Mouse (Mus musculus) midbrain, embryonic 15.5 days (tissue): ENCODE results near the gene Med24. TPM values are rescaled to one million over a fixed set of nuclear protein-coding genes. Genes with fewer than 3 reads are reported as not detected.
"Not testable (repeated sequence)": the region's sequence is repeated elsewhere in the genome, so short reads cannot be mapped to it uniquely, and the experiment has no call there.

Experiments
- ATAC-seq: fragments of 200-750 bp; cut with Nextera tagmentation; replicated peaks from 2 replicates; pipeline ENCODE4 v1.8.0; 2017; ENCODE audit warnings: moderate TSS enrichment
- H3K27ac ChIP-seq: fragments of 300-500 bp; sonication (generic); 2 replicates; pipeline ENCODE4 v1.5.1; 2015; ENCODE audit warnings: mild to moderate bottlenecking, inconsistent platforms
- H3K27me3 ChIP-seq: fragments of 300-500 bp; sonication (generic); replicated peaks from 2 replicates; pipeline ENCODE4 v1.6.1; 2015; ENCODE audit warnings: inconsistent platforms
- H3K36me3 ChIP-seq: fragments of 300-500 bp; sonication (generic); replicated peaks from 2 replicates; pipeline ENCODE4 v1.6.1; 2015; ENCODE audit warnings: inconsistent platforms
- H3K4me1 ChIP-seq: fragments of 300-500 bp; sonication (generic); 2 replicates; pipeline ENCODE4 v1.6.1; 2015; ENCODE audit warnings: inconsistent platforms
- H3K4me2 ChIP-seq: fragments of 300-500 bp; sonication (generic); 2 replicates; pipeline ENCODE4 v1.6.1; 2015; ENCODE audit warnings: inconsistent platforms, mild to moderate bottlenecking, moderate library complexity
- H3K4me3 ChIP-seq: fragments of 300-500 bp; sonication (generic); 2 replicates; pipeline ENCODE4 v1.5.1; 2015; ENCODE audit warnings: mild to moderate bottlenecking, inconsistent platforms
- H3K9ac ChIP-seq: fragments of 300-500 bp; sonication (generic); 2 replicates; pipeline ENCODE4 v1.6.1; 2015; ENCODE audit warnings: mild to moderate bottlenecking, inconsistent platforms
- H3K9me3 ChIP-seq: fragments of 300-500 bp; sonication (generic); 2 replicates; pipeline ENCODE4 v1.6.1; 2016; ENCODE audit warnings: inconsistent platforms
- WGBS: fragments of 180-500 bp; shearing (Covaris S2); methylation state at CpG from one replicate; pipeline ENCODE4 v1.1.7; 2015; ENCODE audit warnings: mixed read lengths; 5-methylcytosine and 5-hydroxymethylcytosine counted together
- polyA plus RNA-seq: library from polyadenylated mRNA; unstranded; fragments of >200 nt; fragmentation: Nextera tagmentation; extraction: Ambion mirVana; gene quantifications from 2 replicates; pipeline ENCODE4 v1.2.1, GENCODE M21; 2015

Gene Med24
- polyA plus RNA-seq, 1 experiment from 2014 or later: 82.9 TPM

DNA sequence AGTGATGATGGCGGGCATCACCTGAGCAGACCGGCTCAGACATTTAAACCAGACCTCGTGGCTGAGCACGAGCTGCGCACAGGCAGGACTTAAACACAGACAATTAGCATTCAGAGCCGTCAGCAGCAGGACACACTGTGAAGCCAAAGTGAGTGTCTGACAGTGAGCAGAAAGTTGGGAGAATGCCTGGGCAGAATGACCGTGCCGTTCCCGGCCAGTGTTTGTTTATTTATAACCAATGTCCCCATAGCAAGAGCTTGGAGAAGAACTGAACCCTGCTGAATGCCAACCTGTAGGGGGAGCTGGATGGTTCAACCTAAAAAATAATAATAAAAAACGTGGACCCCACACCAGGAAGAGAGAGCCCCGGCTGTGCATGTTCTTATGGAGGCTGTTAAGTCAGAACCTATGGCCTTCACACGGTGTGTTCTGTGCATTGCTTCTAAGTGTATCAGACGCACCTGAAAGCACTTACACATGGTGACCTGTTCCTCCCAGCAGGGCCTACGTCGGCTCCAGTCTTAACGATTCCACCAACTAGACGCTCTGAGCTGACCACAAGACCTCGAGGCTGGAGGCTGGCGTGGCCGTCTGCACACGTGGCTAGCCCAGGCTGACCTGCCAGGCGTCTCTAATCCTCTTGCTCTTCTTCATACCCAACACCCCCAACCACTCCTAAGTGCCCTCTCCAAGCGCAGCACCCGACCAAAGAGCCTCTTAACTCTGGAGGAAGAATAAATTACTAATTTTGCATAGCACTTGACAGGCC is 7.6 kb downstream of the Med24 start:
- H3K9ac ChIP-seq: no peak overlapping the region
- no peak overlapping the region for H3K4me3 ChIP-seq
- H3K36me3 ChIP-seq: peaks cover 10% of the 10 kb centered on the region; the same call in 1 of the 2 replicates
- H3K9me3 ChIP-seq: no peaks in the 10 kb centered on the region
- H3K27ac ChIP-seq: no peak overlapping the region; the same call in 1 of the 2 replicates
- WGBS: 71% methylated on average over 24 of the region's 24 CpGs
- peaks cover 7% of the 10 kb centered on the region; the same call in 1 of the 2 replicates for H3K4me1 ChIP-seq
- no peaks in the 10 kb centered on the region for H3K27me3 ChIP-seq
- H3K4me2 ChIP-seq: no peak overlapping the region
- ATAC-seq: no peak

DNA sequence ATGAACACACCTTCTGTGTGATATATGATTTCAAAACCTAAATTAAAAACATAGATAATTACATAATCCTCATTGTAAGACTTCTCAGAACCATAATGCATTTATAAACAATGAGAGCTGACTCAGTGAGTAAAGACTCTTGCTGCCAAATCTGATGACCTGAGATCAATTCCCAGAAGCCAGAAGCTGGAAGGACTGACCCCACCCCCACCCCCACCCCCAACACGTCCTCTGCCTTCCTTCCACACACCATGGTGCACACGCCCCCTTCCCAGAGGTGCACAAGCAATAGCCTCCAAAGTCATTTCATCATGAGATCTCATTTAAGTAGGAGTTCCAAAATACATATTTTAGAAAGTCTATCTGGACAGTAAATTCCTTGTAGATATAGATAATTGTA is 8.5 kb downstream of the Med24 start:
- ATAC-seq: no peak
- no peak overlapping the region for H3K4me3 ChIP-seq
- H3K27me3 ChIP-seq: no peaks in the 10 kb centered on the region
- H3K9me3 ChIP-seq: no peaks in the 10 kb centered on the region
- no peak overlapping the region for H3K27ac ChIP-seq
- H3K4me1 ChIP-seq: peaks cover 7% of the 10 kb centered on the region; the same call in 1 of the 2 replicates
- 73% methylated on average over 2 of the region's 2 CpGs for WGBS
- H3K36me3 ChIP-seq: peaks cover 13% of the 10 kb centered on the region; the same call in 1 of the 2 replicates
- no peak overlapping the region for H3K4me2 ChIP-seq
- H3K9ac ChIP-seq: no peak overlapping the region

DNA sequence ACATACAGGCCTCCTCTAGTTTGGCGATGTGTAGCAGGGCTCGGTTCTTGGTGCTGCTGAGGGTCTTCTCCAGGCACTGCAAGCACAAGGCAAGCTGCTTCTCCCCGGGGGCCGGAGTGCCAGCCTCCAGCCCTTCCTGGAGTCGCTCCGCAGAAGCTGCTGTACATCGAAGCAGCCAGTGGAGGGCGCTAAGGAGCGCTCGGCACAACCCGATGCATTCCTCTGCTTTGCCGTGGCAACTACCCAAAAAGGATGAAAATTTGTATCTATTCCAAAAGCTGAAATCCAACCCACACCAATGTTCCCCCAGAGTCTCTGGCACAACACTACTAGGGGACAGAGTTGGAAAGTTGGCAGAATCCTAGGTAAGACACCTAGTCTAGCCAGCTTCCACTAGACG is 11.3 kb downstream of the Med24 start:
- H3K9me3 ChIP-seq: no peaks in the 10 kb centered on the region
- no peak for ATAC-seq
- H3K27me3 ChIP-seq: no peaks in the 10 kb centered on the region
- H3K27ac ChIP-seq: no peak overlapping the region
- peaks cover 7% of the 10 kb centered on the region; the same call in 1 of the 2 replicates for H3K4me1 ChIP-seq
- no peak overlapping the region for H3K9ac ChIP-seq
- no peak overlapping the region for H3K4me3 ChIP-seq
- 22% methylated on average over 13 of the region's 13 CpGs for WGBS
- no peak overlapping the region for H3K4me2 ChIP-seq
- peaks cover 28% of the 10 kb centered on the region; the same call in 1 of the 2 replicates for H3K36me3 ChIP-seq

DNA sequence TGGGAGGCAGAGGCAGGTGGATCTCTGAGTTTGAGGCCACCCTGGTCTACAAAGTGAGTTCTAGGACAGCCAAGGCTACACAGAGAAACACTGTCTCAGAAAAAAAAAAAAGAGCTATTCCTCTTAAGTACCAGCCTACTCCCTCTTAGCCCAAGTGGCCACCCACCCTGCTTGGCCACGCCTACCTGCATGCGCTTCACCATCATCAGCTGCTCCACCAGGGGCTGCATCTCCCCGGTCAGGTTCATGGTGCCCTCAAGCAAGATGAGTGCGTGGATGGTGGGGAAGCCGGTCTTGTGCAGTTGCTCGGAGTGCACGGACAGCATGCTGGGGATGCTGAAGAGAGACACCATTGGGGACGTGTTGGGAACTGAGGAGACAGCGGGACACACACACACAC is 13.3 kb downstream of the Med24 start:
- no peaks in the 10 kb centered on the region for H3K27me3 ChIP-seq
- no peak overlapping the region for H3K4me3 ChIP-seq
- WGBS: 95% methylated on average over 9 of the region's 9 CpGs
- H3K4me2 ChIP-seq: no peak overlapping the region
- no peak overlapping the region for H3K9ac ChIP-seq
- no peak overlapping the region for H3K27ac ChIP-seq
- H3K9me3 ChIP-seq: no peaks in the 10 kb centered on the region
- peaks cover 7% of the 10 kb centered on the region; the same call in 1 of the 2 replicates for H3K4me1 ChIP-seq
- no peak for ATAC-seq
- H3K36me3 ChIP-seq: peaks cover 35% of the 10 kb centered on the region; the same call in 1 of the 2 replicates

DNA sequence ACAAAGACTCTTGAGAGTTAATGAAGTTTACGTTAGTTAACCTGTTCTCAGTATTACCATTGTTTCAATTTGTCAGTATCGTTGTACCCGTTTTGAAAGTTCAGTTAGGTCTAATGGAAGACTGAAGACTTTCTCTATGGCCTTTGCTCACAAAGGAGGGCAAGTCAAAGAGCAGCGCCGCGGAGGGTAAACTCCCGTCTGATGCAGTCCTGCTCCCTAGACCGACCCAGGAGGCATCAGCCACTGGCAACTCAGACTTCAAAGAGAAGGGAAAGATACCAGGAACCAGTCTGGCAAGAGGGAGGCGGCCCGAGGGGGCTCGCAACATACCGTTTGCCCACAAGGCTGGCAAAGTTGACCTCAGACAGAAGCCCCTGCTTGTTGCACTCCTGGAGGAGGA is 15.5 kb downstream of the Med24 start:
- H3K9ac ChIP-seq: no peak overlapping the region
- H3K27me3 ChIP-seq: no peaks in the 10 kb centered on the region
- peaks cover 41% of the 10 kb centered on the region for H3K36me3 ChIP-seq
- H3K4me3 ChIP-seq: no peak overlapping the region
- WGBS: 88% methylated on average over 12 of the region's 12 CpGs
- H3K27ac ChIP-seq: no peak overlapping the region
- no peak for ATAC-seq
- no peak overlapping the region for H3K4me2 ChIP-seq
- H3K4me1 ChIP-seq: peaks cover 7% of the 10 kb centered on the region; the same call in 1 of the 2 replicates
- no peaks in the 10 kb centered on the region for H3K9me3 ChIP-seq

DNA sequence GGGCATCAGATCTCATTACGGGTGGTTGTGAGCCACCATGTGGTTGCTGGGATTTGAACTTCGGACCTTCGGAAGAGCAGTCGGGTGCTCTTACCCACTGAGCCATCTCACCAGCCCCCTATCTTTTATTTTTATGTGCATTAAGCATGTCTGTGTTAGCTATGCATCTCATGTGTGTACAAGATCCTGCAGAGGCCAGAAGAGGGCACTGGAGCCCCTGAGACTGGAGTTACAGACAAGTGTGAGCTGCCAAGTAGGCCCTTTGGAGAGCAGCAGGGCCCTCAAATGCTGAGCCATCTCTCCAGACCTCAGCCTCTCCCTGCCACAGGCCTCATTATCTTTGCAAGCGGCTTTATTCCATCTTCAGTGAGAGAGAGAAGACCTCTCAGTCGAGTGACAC is 17.2 kb downstream of the Med24 start:
- H3K4me3 ChIP-seq, H3K4me2 ChIP-seq, H3K9ac ChIP-seq, H3K4me1 ChIP-seq, H3K9me3 ChIP-seq, H3K27me3 ChIP-seq, ATAC-seq, H3K27ac ChIP-seq: not testable (repeated sequence)
- 83% methylated on average over 6 of the region's 6 CpGs for WGBS
- H3K36me3 ChIP-seq: peaks cover 44% of the 10 kb centered on the region

DNA sequence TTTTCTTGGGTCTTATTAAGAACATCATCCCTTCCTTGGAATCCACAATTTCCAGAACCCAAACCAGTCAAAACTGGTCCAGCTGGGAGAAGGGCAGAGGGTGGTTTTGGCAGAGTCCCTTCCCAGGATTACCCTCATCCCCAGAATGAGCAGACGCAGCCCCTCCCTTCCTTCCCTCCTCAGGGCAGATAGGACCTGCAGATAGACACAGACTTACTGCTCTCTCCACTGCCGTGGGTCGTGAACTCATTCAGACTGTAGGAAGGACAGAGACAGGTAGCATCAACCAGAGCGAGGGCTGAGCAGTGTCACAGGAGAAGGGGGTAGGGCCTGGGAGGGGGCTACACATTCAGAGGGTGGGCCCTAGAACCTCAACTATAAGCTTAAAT is 18.2 kb downstream of the Med24 start:
- H3K9ac ChIP-seq: no peak overlapping the region
- H3K27ac ChIP-seq: no peak overlapping the region
- no peaks in the 10 kb centered on the region for H3K4me1 ChIP-seq
- H3K4me3 ChIP-seq: no peak overlapping the region
- no peak overlapping the region for H3K4me2 ChIP-seq
- no peaks in the 10 kb centered on the region for H3K9me3 ChIP-seq
- ATAC-seq: no peak
- no peaks in the 10 kb centered on the region for H3K27me3 ChIP-seq
- H3K36me3 ChIP-seq: peaks cover 46% of the 10 kb centered on the region
- 82% methylated on average over 4 of the region's 4 CpGs for WGBS

DNA sequence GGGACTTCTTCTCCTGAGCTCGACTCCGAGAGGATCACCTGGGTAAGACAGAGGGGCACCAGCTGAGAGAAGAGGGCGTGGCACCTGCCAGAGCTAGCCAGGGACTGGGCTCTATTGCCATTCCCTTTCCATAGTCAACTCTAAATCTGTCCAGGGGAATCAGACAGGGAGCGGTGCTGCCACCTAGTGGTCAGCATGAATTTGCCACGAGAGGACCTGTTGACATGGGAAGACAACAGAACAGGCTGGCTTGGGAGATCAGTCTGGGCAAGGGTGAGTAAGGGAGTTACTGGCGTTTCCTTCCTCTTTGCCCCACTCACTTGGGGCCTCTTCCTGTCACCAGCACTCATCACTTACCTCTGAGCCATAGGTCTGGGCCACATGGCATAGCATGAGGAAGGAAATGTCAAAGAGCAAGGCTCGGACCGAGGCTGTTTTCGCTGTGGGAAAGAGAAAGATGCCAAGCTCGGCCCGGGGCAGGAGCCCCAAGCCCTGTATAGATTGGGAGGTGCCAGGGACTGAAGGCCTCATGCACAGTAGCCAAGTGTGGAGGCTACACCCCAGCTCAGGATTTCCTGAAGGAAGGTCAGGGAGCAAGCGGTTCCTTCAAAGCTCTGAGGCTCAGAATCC is 18.7 kb downstream of the Med24 start:
- Histone ChIP-seq H3K9ac (no peak overlapping the region), H3K27ac (no peak overlapping the region), H3K4me1 (no peaks in the 10 kb centered on the region), H3K36me3 (peaks cover 46% of the 10 kb centered on the region), H3K4me2 (no peak overlapping the region), H3K4me3 (no peak overlapping the region), H3K9me3 (no peaks in the 10 kb centered on the region), H3K27me3 (no peaks in the 10 kb centered on the region)
- ATAC-seq: peak; percentile 46; the same call in 1 of the 2 replicates
- WGBS: 57% methylated on average over 12 of the region's 12 CpGs

DNA sequence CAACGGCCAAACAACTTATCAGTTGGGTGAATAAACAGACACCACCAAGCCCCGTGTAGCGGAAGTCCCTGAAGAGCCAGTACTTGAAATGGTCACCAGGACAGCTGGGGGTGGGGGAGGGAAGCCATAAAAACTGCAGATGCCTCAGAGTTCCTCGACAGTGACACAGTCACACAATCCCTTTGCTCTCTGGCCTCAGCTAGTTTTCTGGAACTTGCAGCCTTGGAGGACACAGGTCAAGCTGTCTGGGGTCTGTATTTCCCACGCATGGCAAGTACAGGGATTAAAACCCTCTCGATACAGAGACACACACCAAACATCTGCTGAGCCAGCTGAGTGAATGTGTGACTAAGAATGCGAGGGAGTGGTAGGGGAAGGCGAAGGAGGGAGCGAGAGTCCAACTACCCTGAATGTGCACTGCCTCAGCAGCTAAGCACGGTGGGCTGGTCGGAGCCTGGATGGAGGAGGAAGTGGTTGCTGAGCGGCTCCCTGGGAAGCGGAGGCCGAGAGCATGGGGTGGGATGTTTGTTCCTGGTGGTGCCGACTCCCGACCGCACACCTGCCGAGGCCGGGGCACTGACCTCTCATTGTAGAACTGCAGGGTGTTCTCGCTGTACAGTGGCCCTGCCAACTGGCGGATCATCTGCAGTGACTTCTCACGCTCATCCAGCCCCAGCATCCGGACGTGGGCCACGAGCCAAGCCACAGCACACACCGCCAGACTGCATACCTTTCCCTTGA is 20.1 kb downstream of the Med24 start:
- H3K36me3 ChIP-seq: peaks cover 50% of the 10 kb centered on the region
- WGBS: 88% methylated on average over 26 of the region's 26 CpGs

DNA sequence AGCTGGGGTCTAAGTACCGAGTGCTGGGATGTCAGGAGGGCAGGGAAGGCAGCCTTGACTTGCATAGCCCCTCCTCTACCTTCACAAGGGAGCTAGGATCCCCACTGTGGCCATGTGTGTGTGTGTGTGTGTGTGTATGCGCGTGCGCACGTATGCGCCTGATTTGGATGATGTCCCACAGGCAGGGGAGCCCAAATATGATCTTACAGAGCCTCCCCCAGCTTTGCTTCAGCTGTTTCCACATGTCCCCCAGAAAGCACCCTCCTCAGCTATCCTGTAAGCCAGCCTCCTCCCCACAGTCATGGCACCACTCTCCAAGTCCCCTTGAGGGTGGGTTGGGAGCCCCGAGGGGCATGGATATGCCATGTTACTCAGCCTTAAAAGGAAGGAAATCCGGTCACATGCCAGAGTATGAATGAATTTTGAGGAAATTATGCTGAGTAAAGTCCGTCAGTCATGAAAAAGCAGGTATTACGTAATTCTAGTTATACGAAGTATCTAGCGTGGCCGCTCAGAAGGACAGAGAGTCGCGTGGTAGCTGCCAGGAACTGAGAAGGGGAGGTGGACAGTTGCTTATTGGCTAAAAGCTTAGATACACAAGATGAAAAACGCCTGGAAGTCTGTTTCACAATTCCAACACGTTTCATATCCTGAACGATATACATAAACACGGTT is 20.8 kb downstream of the Med24 start:
- H3K4me1 ChIP-seq: no peaks in the 10 kb centered on the region
- no peak overlapping the region for H3K4me3 ChIP-seq
- H3K27ac ChIP-seq: no peak overlapping the region
- H3K9ac ChIP-seq: no peak overlapping the region
- ATAC-seq: no peak
- H3K36me3 ChIP-seq: peaks cover 45% of the 10 kb centered on the region
- H3K9me3 ChIP-seq: no peaks in the 10 kb centered on the region
- no peak overlapping the region for H3K4me2 ChIP-seq
- no peaks in the 10 kb centered on the region for H3K27me3 ChIP-seq
- 89% methylated on average over 19 of the region's 19 CpGs for WGBS

More for the DNA sequence above, 20.1 kb downstream of the Med24 start:
- Histone ChIP-seq H3K4me2 (no peak overlapping the region), H3K9me3 (no peaks in the 10 kb centered on the region), H3K9ac (no peak overlapping the region), H3K27ac (no peak overlapping the region), H3K4me3 (no peak overlapping the region), H3K4me1 (no peaks in the 10 kb centered on the region), H3K27me3 (no peaks in the 10 kb centered on the region)
- no peak for ATAC-seq

DNA sequence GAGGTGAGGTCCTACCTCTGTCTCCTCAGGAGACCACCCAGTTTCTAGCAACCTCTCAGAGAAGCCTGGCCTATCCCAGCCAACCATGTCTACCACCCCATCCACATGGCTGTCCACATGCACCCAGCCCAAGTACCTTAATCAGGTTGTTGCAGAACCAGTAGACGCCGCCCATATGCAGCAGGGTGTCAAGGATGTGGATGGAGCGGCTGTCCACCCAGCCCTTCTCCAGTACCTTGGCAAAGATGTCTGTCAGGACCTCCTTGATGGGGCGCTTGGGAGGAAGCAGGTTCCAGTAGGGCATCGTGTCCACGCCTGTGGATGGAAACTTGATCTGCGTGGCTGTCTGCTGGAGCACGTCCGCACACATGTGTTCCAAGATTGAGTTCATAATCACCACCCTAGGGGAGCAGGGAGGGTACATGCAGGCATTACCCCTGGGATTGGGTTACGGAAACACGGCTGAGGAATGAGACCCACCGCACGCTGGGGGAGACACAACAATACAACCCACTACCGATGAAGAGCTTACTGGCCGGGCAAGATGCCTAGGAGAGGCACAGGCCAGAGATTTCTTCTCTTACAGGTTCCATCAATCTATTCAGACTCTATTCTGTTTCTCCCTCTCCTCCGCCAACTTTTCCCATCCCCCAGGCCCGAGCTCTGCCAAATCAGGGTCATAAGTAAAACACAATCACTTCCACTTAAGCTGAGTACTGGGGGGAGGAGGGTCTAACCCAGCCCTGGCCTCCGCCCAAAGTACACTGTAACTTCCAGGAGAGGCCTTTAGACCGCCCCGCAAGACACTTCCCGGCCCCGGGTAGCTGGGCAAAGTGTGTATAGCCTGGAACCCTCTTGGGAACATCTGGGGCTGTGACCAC is 21.6 kb downstream of the Med24 start:
- no peak overlapping the region for H3K4me3 ChIP-seq
- peaks cover 44% of the 10 kb centered on the region for H3K36me3 ChIP-seq
- no peak for ATAC-seq
- H3K9me3 ChIP-seq: no peaks in the 10 kb centered on the region
- WGBS: 88% methylated on average over 22 of the region's 22 CpGs
- H3K9ac ChIP-seq: no peak overlapping the region
- no peaks in the 10 kb centered on the region for H3K4me1 ChIP-seq
- H3K27ac ChIP-seq: no peak overlapping the region
- H3K4me2 ChIP-seq: no peak overlapping the region
- H3K27me3 ChIP-seq: no peaks in the 10 kb centered on the region
